Mouse (Mus musculus) hindbrain, postnatal 0 days (tissue): Measurements from ENCODE around the gene Pcdh7. TPM values are rescaled to one million over a fixed set of nuclear protein-coding genes. Genes with fewer than 3 reads are reported as not detected.

Source experiments
- ATAC-seq: fragments of 200-750 bp; cut with Nextera tagmentation; 2 replicates; pipeline ENCODE4 v1.8.0; 2017; ENCODE audit warnings: mild to moderate bottlenecking, moderate TSS enrichment, moderate library complexity
- DNase-seq: peaks from one replicate; pipeline ENCODE4 v3.0.0-alpha.2; 2015; ENCODE audit warnings: low spot score
- H3K27ac ChIP-seq: fragments of 300-500 bp; sonication (generic); 2 replicates; pipeline ENCODE4 v1.5.1; 2014; ENCODE audit warnings: mild to moderate bottlenecking
- H3K27me3 ChIP-seq: fragments of 300-500 bp; sonication (generic); 2 replicates; pipeline ENCODE4 v1.6.1; 2014; ENCODE audit warnings: low read length, mixed read lengths; ENCODE audit not compliant: insufficient read depth
- H3K36me3 ChIP-seq: fragments of 300-500 bp; sonication (generic); 2 replicates; pipeline ENCODE4 v1.6.1; 2014; ENCODE audit warnings: low read length, mixed read lengths; ENCODE audit not compliant: insufficient read depth
- H3K4me1 ChIP-seq: fragments of 300-500 bp; sonication (generic); 2 replicates; pipeline ENCODE4 v1.6.1; 2014; ENCODE audit warnings: antibody characterized with exemption, low read length, mixed read lengths; ENCODE audit not compliant: insufficient read depth
- H3K4me2 ChIP-seq: fragments of 300-500 bp; sonication (generic); 2 replicates; pipeline ENCODE4 v1.6.1; 2014; ENCODE audit warnings: low read depth, mild to moderate bottlenecking, low read length, moderate library complexity, mixed read lengths
- H3K4me3 ChIP-seq: fragments of 300-500 bp; sonication (generic); 2 replicates; pipeline ENCODE4 v1.5.1; 2014; ENCODE audit warnings: low read length
- H3K9ac ChIP-seq: fragments of 300-500 bp; sonication (generic); replicated peaks from 2 replicates; pipeline ENCODE4 v1.6.1; 2014; ENCODE audit warnings: mild to moderate bottlenecking, low read length, moderate library complexity, mixed read lengths
- H3K9me3 ChIP-seq: fragments of 300-500 bp; sonication (generic); 2 replicates; pipeline ENCODE4 v1.6.1; 2016; ENCODE audit warnings: low read length, mixed read lengths
- CTCF ChIP-seq: IDR thresholded peaks from 2 replicates; pipeline ENCODE4 v1.5.1; 2016; ENCODE audit warnings: antibody characterized with exemption, control low read depth, low read depth
- WGBS: fragments of 180-500 bp; shearing (Covaris S2); extraction: QIAGEN DNeasy Blood & Tissue Kit; methylation state at CpG from one replicate; pipeline ENCODE4 v1.1.7; 2014; 5-methylcytosine and 5-hydroxymethylcytosine counted together
- polyA plus RNA-seq: library from polyadenylated mRNA; unstranded; fragments of >200 nt; fragmentation: Nextera tagmentation; extraction: Ambion mirVana; gene quantifications from 2 replicates; pipeline ENCODE4 v1.2.1, GENCODE M21; 2015
- total RNA-seq: library from RNA; depleted of rRNA; stranded (reverse); fragments of >200 nt; gene quantifications from 2 replicates; pipeline ENCODE4 v1.2.3, GENCODE M21; 2014

Gene Pcdh7
- total and polyA plus RNA-seq, 2 experiments from 2014 or later: 26.1 to 152 TPM

- DNase-seq (peak; percentile 46), ATAC-seq (peak; percentile 45)
- Histone ChIP-seq H3K36me3 (no peaks in the 10 kb centered on the region), H3K4me3 (no peak overlapping the region), H3K4me1 (no peaks in the 10 kb centered on the region), H3K27me3 (no peaks in the 10 kb centered on the region), H3K27ac (no peak overlapping the region), H3K9ac (no peak overlapping the region), H3K9me3 (no peaks in the 10 kb centered on the region), H3K4me2 (no peak overlapping the region)
- 30% methylated on average over 4 of the region's 4 CpGs for WGBS
- TF ChIP-seq CTCF: no peak
Observed at GRCm38 (mm10) chr5:58081054-58081453, 363.3 kb downstream of the Pcdh7 start.

GRCm38 (mm10) chr5:58082230-58082629 is 364.5 kb downstream of the Pcdh7 start:
- no peaks in the 10 kb centered on the region for H3K4me1 ChIP-seq
- no peak for TF ChIP-seq CTCF
- no peaks in the 10 kb centered on the region for H3K36me3 ChIP-seq
- no peak for ATAC-seq
- DNase-seq: no peak
- no peak overlapping the region for H3K27ac ChIP-seq
- no peaks in the 10 kb centered on the region for H3K27me3 ChIP-seq
- H3K9me3 ChIP-seq: no peaks in the 10 kb centered on the region
- no peak overlapping the region for H3K4me3 ChIP-seq
- no peak overlapping the region for H3K9ac ChIP-seq
- WGBS: 86% methylated on average over 2 of the region's 2 CpGs
- no peak overlapping the region for H3K4me2 ChIP-seq

GRCm38 (mm10) chr5:58083056-58083455 is 365.3 kb downstream of the Pcdh7 start:
- no peak for TF ChIP-seq CTCF
- no peaks in the 10 kb centered on the region for H3K4me1 ChIP-seq
- WGBS: 93% methylated on average over 3 of the region's 3 CpGs
- no peak for ATAC-seq
- H3K27me3 ChIP-seq: no peaks in the 10 kb centered on the region
- H3K4me2 ChIP-seq: no peak overlapping the region
- H3K36me3 ChIP-seq: no peaks in the 10 kb centered on the region
- no peaks in the 10 kb centered on the region for H3K9me3 ChIP-seq
- H3K4me3 ChIP-seq: no peak overlapping the region
- DNase-seq: no peak
- no peak overlapping the region for H3K27ac ChIP-seq
- no peak overlapping the region for H3K9ac ChIP-seq

GRCm38 (mm10) chr5:58083972-58084371 is 366.2 kb downstream of the Pcdh7 start:
- no peaks in the 10 kb centered on the region for H3K36me3 ChIP-seq
- no peak overlapping the region for H3K9ac ChIP-seq
- ATAC-seq (no peak), DNase-seq (no peak)
- no peak overlapping the region for H3K27ac ChIP-seq
- no peak for TF ChIP-seq CTCF
- no peak overlapping the region for H3K4me2 ChIP-seq
- 82% methylated on average over 6 of the region's 6 CpGs for WGBS
- no peak overlapping the region for H3K4me3 ChIP-seq
- H3K4me1 ChIP-seq: no peaks in the 10 kb centered on the region
- H3K27me3 ChIP-seq: no peaks in the 10 kb centered on the region
- H3K9me3 ChIP-seq: no peaks in the 10 kb centered on the region

- TF ChIP-seq CTCF: no peak
- Histone ChIP-seq H3K4me3 (no peak overlapping the region), H3K27ac (no peak overlapping the region), H3K36me3 (no peaks in the 10 kb centered on the region), H3K4me1 (no peaks in the 10 kb centered on the region), H3K9ac (no peak overlapping the region), H3K4me2 (no peak overlapping the region), H3K27me3 (no peaks in the 10 kb centered on the region), H3K9me3 (no peaks in the 10 kb centered on the region)
- ATAC-seq (no peak), DNase-seq (no peak)
- WGBS: 54% methylated on average over 4 of the region's 4 CpGs
Observed at GRCm38 (mm10) chr5:58108665-58109364, 391.0 kb downstream of the Pcdh7 start.

GRCm38 (mm10) chr5:58116096-58116495 is 398.3 kb downstream of the Pcdh7 start:
- Histone ChIP-seq H3K4me1 (no peaks in the 10 kb centered on the region), H3K9ac (no peak overlapping the region), H3K4me3 (no peak overlapping the region), H3K9me3 (no peaks in the 10 kb centered on the region), H3K27ac (no peak overlapping the region), H3K4me2 (no peak overlapping the region), H3K27me3 (no peaks in the 10 kb centered on the region), H3K36me3 (no peaks in the 10 kb centered on the region)
- DNase-seq: peak; percentile 49
- ATAC-seq: no peak
- WGBS: 71% methylated on average over 3 of the region's 3 CpGs
- no peak for TF ChIP-seq CTCF

GRCm38 (mm10) chr5:58117896-58118295 is 400.1 kb downstream of the Pcdh7 start:
- Histone ChIP-seq H3K4me1 (no peaks in the 10 kb centered on the region), H3K27ac (no peak overlapping the region), H3K9me3 (no peaks in the 10 kb centered on the region), H3K27me3 (no peaks in the 10 kb centered on the region), H3K4me2 (no peak overlapping the region), H3K9ac (no peak overlapping the region), H3K36me3 (no peaks in the 10 kb centered on the region), H3K4me3 (no peak overlapping the region)
- no peak for TF ChIP-seq CTCF
- no peak for ATAC-seq
- no peak for DNase-seq
- 68% methylated on average over 3 of the region's 3 CpGs for WGBS
